ENCODE assay signal across 7 mouse cellular contexts in the genomic region with DNA sequence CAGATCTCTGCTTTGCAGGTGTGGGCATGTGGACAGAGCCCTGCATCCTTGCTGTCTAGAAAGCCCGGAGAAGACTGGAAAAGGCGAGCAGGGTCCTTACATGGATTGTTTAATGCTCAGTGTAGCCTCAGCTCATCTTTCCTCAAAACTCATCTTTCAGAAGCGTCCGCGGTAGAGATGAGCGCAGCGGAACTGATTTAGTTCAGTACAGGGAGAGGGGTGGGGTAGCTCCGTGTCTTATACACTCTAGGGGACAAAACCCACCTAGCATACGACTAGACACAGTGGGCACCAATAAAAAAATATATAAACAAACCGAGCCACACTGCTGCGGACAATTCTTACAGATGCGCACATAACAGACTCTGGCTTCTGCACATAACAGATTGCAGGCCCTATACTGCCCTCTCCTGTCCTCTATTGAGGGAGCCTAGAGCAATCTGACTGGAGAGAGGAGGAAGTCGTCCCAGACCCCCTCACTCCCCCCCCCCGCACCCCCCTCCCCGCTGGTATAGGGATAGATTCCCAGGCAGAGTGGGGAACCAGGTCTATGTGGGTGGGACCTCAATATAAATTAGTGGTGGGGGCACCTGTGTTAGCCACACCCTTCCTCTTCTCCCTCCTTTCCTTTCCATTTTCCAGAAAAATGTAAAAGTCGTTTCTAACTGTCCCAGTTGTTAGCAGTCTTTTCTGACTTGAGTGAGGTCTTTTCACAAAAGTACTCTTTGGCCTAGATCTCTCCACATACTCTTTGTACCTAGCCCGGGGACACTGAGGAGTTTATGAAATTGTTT. TPM values are rescaled to one million over a fixed set of nuclear protein-coding genes. Genes with fewer than 3 reads are reported as not detected.
DNase-seq lines count a peak whose midpoint lies in the region; ATAC-seq and TF ChIP-seq lines count a peak whose summit lies in the region.

No protein-coding gene starts in this region.

- H3K9ac ChIP-seq in MEL (ENCODE audit: control insufficient read depth, low read depth, low read length, poor library complexity, severe bottlenecking), result peak overlapping the region; percentile 56
- H3K9ac ChIP-seq in forebrain, embryonic 14.5 days (ENCODE audit: low read length), result no peak overlapping the region
- H3K9ac ChIP-seq in midbrain, embryonic 13.5 days (replicated peaks), result no peak overlapping the region

- no peak for TF ChIP-seq POLR2A in MEL (IDR thresholded peaks at IDR 0.05; ENCODE audit: control insufficient read depth in 1 of 2, insufficient read depth in 1 of 2, low read depth in 1 of 2, low read length in 2 of 2, poor library complexity in 1 of 2)

- peak in 1 of 2 experiments; percentile 5; a peak in 1 of 4 replicates for TF ChIP-seq EP300 in MEL (IDR thresholded peaks at IDR 0.05; ENCODE audit: low read depth in 1 of 2, low read length in 2 of 2)

- H3K4me2 ChIP-seq in forebrain, embryonic 14.5 days (ENCODE audit: low read length), result peak overlapping the region; percentile 56
- peak overlapping the region; percentile 55 for H3K4me2 ChIP-seq in midbrain, embryonic 13.5 days (replicated peaks)

- peak; percentile 59 for TF ChIP-seq RAD21 in MEL (IDR thresholded peaks at IDR 0.05; ENCODE audit: low read depth, low read length)

- DNase-seq in MEL (ENCODE audit: low read depth, low spot score), result peak; percentile 84
- DNase-seq in forebrain, embryonic 14.5 days (ENCODE audit: low spot score), result peak; percentile 56
- peak; percentile 62 for DNase-seq in kidney, postnatal 10 days
- DNase-seq in spleen, adult 12 weeks (ENCODE audit: low spot score), result no peak
- DNase-seq in spleen, postnatal 10 days (ENCODE audit: low spot score in 2 of 2), result no peak

- H3K27me3 ChIP-seq in C2C12 (ENCODE audit: control insufficient read depth, insufficient read depth, insufficient read length) (no peaks in the 10 kb centered on the region), MEL (ENCODE audit: control insufficient read depth in 1 of 2, insufficient read depth in 2 of 2, low read length in 2 of 2) (peaks cover 0 to 6% of the 10 kb centered on the region in 2 experiments; a peak in 1 of 4 replicates)
- H3K27me3 ChIP-seq in forebrain, embryonic 14.5 days (replicated peaks; ENCODE audit: control insufficient read depth, insufficient read depth, low read length), result peaks cover 62% of the 10 kb centered on the region
- peaks cover 89% of the 10 kb centered on the region for H3K27me3 ChIP-seq in midbrain, embryonic 13.5 days

- H3K36me3 ChIP-seq in C2C12 (ENCODE audit: control insufficient read depth, insufficient read depth) (no peaks in the 10 kb centered on the region), MEL (ENCODE audit: control insufficient read depth in 1 of 2, insufficient read depth in 2 of 2, low read length in 2 of 2) (peaks cover 0 to 10% of the 10 kb centered on the region in 2 experiments; a peak in 2 of 4 replicates)
- no peaks in the 10 kb centered on the region for H3K36me3 ChIP-seq in forebrain, embryonic 14.5 days (ENCODE audit: control insufficient read depth, insufficient read depth, low read length)
- no peaks in the 10 kb centered on the region for H3K36me3 ChIP-seq in midbrain, embryonic 13.5 days

- no peak for ATAC-seq in forebrain, embryonic 14.5 days
- no peak for ATAC-seq in midbrain, embryonic 13.5 days

- no peak overlapping the region for H3ac ChIP-seq in C2C12 (ENCODE audit: control insufficient read depth, insufficient read length, low read depth)

- H3K79me2 ChIP-seq in C2C12 (ENCODE audit: control insufficient read depth, insufficient read depth), result no peaks in the 10 kb centered on the region
- H3K79me2 ChIP-seq in MEL (ENCODE audit: control insufficient read depth, insufficient read depth, low read length, poor library complexity), result peaks cover 5% of the 10 kb centered on the region; the same call in 1 of the 2 replicates

- TF ChIP-seq CTCF in C2C12 (IDR thresholded peaks at IDR 0.05; ENCODE audit: control insufficient read depth, insufficient read depth, insufficient read length), result peak; percentile 6
- peak in 2 of 3 experiments; percentile 59 to 69; a peak in 5 of 6 replicates for TF ChIP-seq CTCF in MEL (IDR thresholded peaks at IDR 0.05 in 2 of 3, conservative IDR thresholded peaks at IDR 0.05 in 1 of 3; ENCODE audit: control insufficient read depth in 1 of 3, insufficient read depth in 1 of 3, low read depth in 2 of 3, low read length in 3 of 3, poor library complexity in 1 of 3, severe bottlenecking in 1 of 3)

- WGBS in forebrain, embryonic 14.5 days, result 4% methylated on average over 17 of the region's 17 CpGs
- WGBS in midbrain, embryonic 13.5 days, result 4% methylated on average over 17 of the region's 17 CpGs

- H3K9me3 ChIP-seq in MEL (replicated peaks; ENCODE audit: insufficient read depth, low read length), result no peaks in the 10 kb centered on the region
- H3K9me3 ChIP-seq in forebrain, embryonic 14.5 days (replicated peaks; ENCODE audit: control insufficient read depth, low read length), result no peaks in the 10 kb centered on the region
- H3K9me3 ChIP-seq in midbrain, embryonic 13.5 days, result no peaks in the 10 kb centered on the region

- H3K4me3 ChIP-seq in C2C12 (ENCODE audit: insufficient read depth, poor library complexity, severe bottlenecking) (no peak overlapping the region), MEL (ENCODE audit: control insufficient read depth in 1 of 2, insufficient read depth in 1 of 2, low read depth in 2 of 2, low read length in 2 of 2) (peak overlapping the region; percentile 53 to 70)
- peak overlapping the region; percentile 25 for H3K4me3 ChIP-seq in forebrain, embryonic 14.5 days (ENCODE audit: low read depth, low read length)
- H3K4me3 ChIP-seq in midbrain, embryonic 13.5 days (replicated peaks), result no peak overlapping the region

- H3K79me3 ChIP-seq in C2C12 (ENCODE audit: low read depth), result no peaks in the 10 kb centered on the region

- H3K27ac ChIP-seq in MEL (ENCODE audit: control insufficient read depth, low read depth, low read length), result peak overlapping the region; percentile 78
- no peak overlapping the region for H3K27ac ChIP-seq in forebrain, embryonic 14.5 days (ENCODE audit: low read depth, low read length)
- no peak overlapping the region for H3K27ac ChIP-seq in midbrain, embryonic 13.5 days

- H3K4me1 ChIP-seq in MEL (ENCODE audit: control insufficient read depth in 1 of 2, insufficient read depth in 2 of 2, low read length in 2 of 2), result peaks cover 0 to 24% of the 10 kb centered on the region in 2 experiments; a peak in 2 of 4 replicates
- H3K4me1 ChIP-seq in forebrain, embryonic 14.5 days (ENCODE audit: control insufficient read depth, insufficient read depth, low read length), result peaks cover 29% of the 10 kb centered on the region
- H3K4me1 ChIP-seq in midbrain, embryonic 13.5 days (replicated peaks), result peaks cover 43% of the 10 kb centered on the region

TF ChIP-seq in C2C12, 6 proteins besides CTCF, POLR2A, EP300 and RAD21:
- no peak for TF ChIP-seq MAX (IDR thresholded peaks at IDR 0.05)
- no peak for TF ChIP-seq MYOG (IDR thresholded peaks at IDR 0.05; ENCODE audit: control insufficient read depth, extremely low read depth, insufficient read length)
- no peak for TF ChIP-seq USF1 (IDR thresholded peaks at IDR 0.05; ENCODE audit: low read depth)
- no peak for TF ChIP-seq CEBPB (IDR thresholded peaks at IDR 0.05; ENCODE audit: low read depth)
- TF ChIP-seq MYOD1 (IDR thresholded peaks at IDR 0.05; ENCODE audit: control insufficient read depth, insufficient read length, low read depth), result no peak
- no peak for TF ChIP-seq FOSL1 (IDR thresholded peaks at IDR 0.05; ENCODE audit: insufficient read depth, low read length, poor library complexity, severe bottlenecking)

TF ChIP-seq in MEL, 35 proteins besides CTCF, POLR2A, EP300 and RAD21 (continues in another document):
- no peak for TF ChIP-seq GABPA (IDR thresholded peaks at IDR 0.05; ENCODE audit: low read depth, low read length)
- 0 out of 2 replicates have a peak, but pooled peaks have one; percentile 77 for TF ChIP-seq CHD1 (IDR thresholded peaks at IDR 0.05; ENCODE audit: low read depth, low read length)
- TF ChIP-seq JUND (IDR thresholded peaks at IDR 0.05; ENCODE audit: low read depth, low read length), result no peak
- no peak for TF ChIP-seq GATA1 (IDR thresholded peaks at IDR 0.05; ENCODE audit: low read depth, low read length)
- no peak for TF ChIP-seq ZKSCAN1 (IDR thresholded peaks at IDR 0.05; ENCODE audit: low read depth, low read length)
- TF ChIP-seq POLR2AphosphoS2 (IDR thresholded peaks at IDR 0.05; ENCODE audit: low read length), result no peak
- TF ChIP-seq NELFE (IDR thresholded peaks at IDR 0.05; ENCODE audit: low read depth, low read length), result no peak
- no peak for TF ChIP-seq MAX (IDR thresholded peaks at IDR 0.05; ENCODE audit: low read length)
- no peak for TF ChIP-seq ZMIZ1 (IDR thresholded peaks at IDR 0.05; ENCODE audit: low read depth, low read length)
- no peak for TF ChIP-seq RCOR1 (IDR thresholded peaks at IDR 0.05; ENCODE audit: low read depth, low read length)
- TF ChIP-seq USF2 (IDR thresholded peaks at IDR 0.05; ENCODE audit: borderline replicate concordance in 1 of 2, insufficient read depth in 1 of 2, low read depth in 1 of 2, low read length in 2 of 2), result no peak
- TF ChIP-seq TAL1 (IDR thresholded peaks at IDR 0.05; ENCODE audit: low read length), result no peak

RNA-seq across cellular contexts. Expression of a gene that starts 4.1 kb away (rescaled TPM):
- polyA plus RNA-seq in C2C12 (2012; fragmentation: generic; extraction: Trizol) (7.8 TPM), MEL (2012; ENCODE audit: insufficient read depth in 1 of 2, insufficient read length in 2 of 2, low read depth in 1 of 2, low replicate concordance in 2 of 2, missing spikeins in 1 of 2) (1 to 10 TPM in 1 of 2 experiments, not detected in 1; 1.5 TPM)
- 0.33 and 0.39 TPM in 2 replicates for total RNA-seq in MEL (2012; rRNA removed)
- polyA plus RNA-seq in forebrain, embryonic 14.5 days (2014; fragmentation: Nextera tagmentation; extraction: Ambion mirVana), result 1.1 TPM in 2 replicates
- polyA plus RNA-seq in midbrain, embryonic 13.5 days (2015; fragmentation: Nextera tagmentation; extraction: Ambion mirVana), result 0.94 and 1.1 TPM in 2 replicates

RNA-seq across cellular contexts. Expression of a gene that starts 31.9 kb away (rescaled TPM):
- polyA plus RNA-seq in C2C12 (2012; fragmentation: generic; extraction: Trizol) (29.2 TPM), MEL (2012; ENCODE audit: insufficient read depth in 1 of 2, insufficient read length in 2 of 2, low read depth in 1 of 2, low replicate concordance in 2 of 2, missing spikeins in 1 of 2) (10 to 100 TPM in 1 of 2 experiments, not detected in 1; 10.6 TPM)
- total RNA-seq in MEL (2012; rRNA removed), result 3.6 and 5.0 TPM in 2 replicates
- 54.2 and 56.5 TPM in 2 replicates for polyA plus RNA-seq in forebrain, embryonic 14.5 days (2014; fragmentation: Nextera tagmentation; extraction: Ambion mirVana)
- 58.1 and 61.2 TPM in 2 replicates for polyA plus RNA-seq in midbrain, embryonic 13.5 days (2015; fragmentation: Nextera tagmentation; extraction: Ambion mirVana)

RNA-seq across cellular contexts. Expression of a gene that starts 33.7 kb away (rescaled TPM):
- polyA plus RNA-seq in C2C12 (2012; fragmentation: generic; extraction: Trizol) (0.14 TPM), MEL (2012; ENCODE audit: insufficient read depth in 1 of 2, insufficient read length in 2 of 2, low read depth in 1 of 2, low replicate concordance in 2 of 2, missing spikeins in 1 of 2) (under 1 TPM in 1 of 2 experiments, not detected in 1; 0.56 TPM)
- total RNA-seq in MEL (2012; rRNA removed), result 0.08 and 0.10 TPM in 2 replicates
- 1.1 and 1.8 TPM in 2 replicates for polyA plus RNA-seq in forebrain, embryonic 14.5 days (2014; fragmentation: Nextera tagmentation; extraction: Ambion mirVana)
- 1.3 and 1.8 TPM in 2 replicates for polyA plus RNA-seq in midbrain, embryonic 13.5 days (2015; fragmentation: Nextera tagmentation; extraction: Ambion mirVana)

Comparison
In these comparisons a context has a peak if more than half of its experiments do, and no peak if none do; other contexts are left out.
1. H3K4me3 ChIP-seq: peak in MEL (2 of 2) and forebrain, embryonic 14.5 days (single experiment); none in C2C12 (single experiment) and midbrain, embryonic 13.5 days (single experiment).
2. DNase-seq: peak in MEL (single experiment), forebrain, embryonic 14.5 days (single experiment) and kidney, postnatal 10 days (single experiment); none in spleen, adult 12 weeks (single experiment) and spleen, postnatal 10 days (0 of 2).